Mouse (Mus musculus): ENCODE results near the gene Uqcc2.

DNA sequence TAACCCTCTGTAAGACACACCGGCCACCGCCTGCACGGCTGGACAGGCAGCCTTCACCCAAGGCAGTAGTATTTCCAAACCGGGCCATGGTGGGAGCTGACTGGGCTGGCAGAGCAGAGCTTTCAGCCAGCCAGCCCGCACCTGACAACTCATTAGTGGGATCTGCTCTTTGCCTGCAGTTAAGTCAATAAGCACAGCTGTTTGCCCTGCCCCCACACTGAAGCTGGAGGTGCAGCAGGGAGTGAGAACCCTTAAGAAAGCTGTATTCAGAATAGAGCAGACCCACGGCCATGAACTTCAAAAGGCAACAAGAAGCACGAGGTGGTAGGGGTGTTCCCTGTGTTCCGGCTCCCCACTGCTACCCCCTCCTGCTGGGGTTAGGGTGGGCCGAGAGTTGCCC lies 3.5 kb downstream of the Uqcc2 start:
- TF ChIP-seq POLR2A (IDR thresholded peaks at IDR 0.05; ENCODE audit: low read depth, low read length) (no peak), CTCF (IDR thresholded peaks at IDR 0.05; ENCODE audit: borderline replicate concordance, insufficient read depth, low read length) (no peak)
